Mouse (Mus musculus) cerebellum, adult 18-20 months (tissue): ENCODE data around the gene Rnls.

Source experiments
- DNase-seq, 2 experiments: peaks; one replicate each; pipeline ENCODE4 v3.0.0; 2021

Gene Rnls

GRCm38 (mm10) chr19:33259164-33259563 lies 132.9 kb downstream of the Rnls start:
- DNase-seq = no peak

- no peak for DNase-seq
Measured at GRCm38 (mm10) chr19:33253893-33254292, 138.2 kb downstream of the Rnls start.

- no peak for DNase-seq
Measured at GRCm38 (mm10) chr19:33252226-33252625, 139.9 kb downstream of the Rnls start.

GRCm38 (mm10) chr19:33244196-33244595 lies 147.9 kb downstream of the Rnls start:
- DNase-seq = no peak

GRCm38 (mm10) chr19:33240386-33240785 lies 151.7 kb downstream of the Rnls start:
- DNase-seq = no peak

- DNase-seq = no peak
Measured at GRCm38 (mm10) chr19:33232902-33233301, 159.2 kb downstream of the Rnls start.

- no peak for DNase-seq
Measured at GRCm38 (mm10) chr19:33231303-33231702, 160.8 kb downstream of the Rnls start.

- DNase-seq = peak; percentile 76
Measured at GRCm38 (mm10) chr19:33227004-33227403, 165.1 kb downstream of the Rnls start.

- DNase-seq = no peak
Measured at GRCm38 (mm10) chr19:33225858-33226705, 166.0 kb downstream of the Rnls start.

- DNase-seq = no peak
Measured at GRCm38 (mm10) chr19:33225002-33225376, 167.1 kb downstream of the Rnls start.

GRCm38 (mm10) chr19:33224181-33225001 lies 167.7 kb downstream of the Rnls start:
- DNase-seq = peak; percentile 74 to 85

GRCm38 (mm10) chr19:33223766-33224165 lies 168.3 kb downstream of the Rnls start:
- DNase-seq = no peak

- DNase-seq = peak; percentile 29 to 34
Measured at GRCm38 (mm10) chr19:33223276-33223675, 168.8 kb downstream of the Rnls start.

GRCm38 (mm10) chr19:33222595-33223223 lies 169.4 kb downstream of the Rnls start:
- no peak for DNase-seq

- no peak for DNase-seq
Measured at GRCm38 (mm10) chr19:33217791-33218300, 174.2 kb downstream of the Rnls start.

GRCm38 (mm10) chr19:33209709-33210108 lies 182.4 kb downstream of the Rnls start:
- DNase-seq = no peak

GRCm38 (mm10) chr19:33207991-33208390 lies 184.1 kb downstream of the Rnls start:
- no peak for DNase-seq

- DNase-seq = no peak
Measured at GRCm38 (mm10) chr19:33205389-33205788, 186.7 kb downstream of the Rnls start.

GRCm38 (mm10) chr19:33202422-33202821 lies 189.7 kb downstream of the Rnls start:
- no peak for DNase-seq

- DNase-seq = no peak
Measured at GRCm38 (mm10) chr19:33201181-33201580, 190.9 kb downstream of the Rnls start.

- DNase-seq = no peak
Measured at GRCm38 (mm10) chr19:33192064-33192463, 200.0 kb downstream of the Rnls start.

- no peak for DNase-seq
Measured at GRCm38 (mm10) chr19:33188766-33189165, 203.3 kb downstream of the Rnls start.

GRCm38 (mm10) chr19:33179595-33179994 lies 212.5 kb downstream of the Rnls start:
- no peak for DNase-seq
